Mouse (Mus musculus) olfactory bulb, adult 2 months (tissue): ENCODE measurements around the gene Tagln2.

Experiments used
- CTCF ChIP-seq: fragments of 200-500 bp; IDR thresholded peaks from 2 replicates; pipeline ENCODE4 v1.5.1; 2012; ENCODE audit warnings: low read depth, mild to moderate bottlenecking, low read length, moderate library complexity; ENCODE audit not compliant: insufficient read depth
- POLR2A ChIP-seq: fragments of 200-500 bp; IDR thresholded peaks from 2 replicates; pipeline ENCODE4 v1.6.1; 2012; ENCODE audit warnings: mild to moderate bottlenecking, low read depth, low read length, moderate library complexity; ENCODE audit not compliant: insufficient read depth

DNA sequence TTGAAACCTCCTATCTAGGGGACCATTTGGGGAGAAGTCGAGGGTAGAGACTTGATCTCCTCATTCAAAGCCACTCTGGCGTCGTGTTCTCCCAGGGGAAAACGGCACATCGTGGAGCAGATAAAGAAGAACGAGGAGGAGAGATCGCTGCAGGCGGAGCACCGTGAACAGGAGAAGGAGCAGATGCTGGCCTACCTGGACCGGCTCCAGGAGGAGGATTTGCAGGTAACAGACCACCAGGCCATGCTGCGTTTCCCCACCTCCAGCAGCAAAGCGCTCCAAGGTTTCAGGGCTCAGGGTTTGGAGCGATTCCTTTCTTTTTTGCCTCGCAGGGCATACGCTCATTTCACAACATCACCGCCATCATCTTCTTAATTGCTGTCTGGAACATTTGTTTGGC is 35.3 kb downstream of the Tagln2 start:
- no peak for TF ChIP-seq POLR2A
- TF ChIP-seq CTCF, result no peak
